ENCODE assay signal across 23 mouse cellular contexts in the genomic region with DNA sequence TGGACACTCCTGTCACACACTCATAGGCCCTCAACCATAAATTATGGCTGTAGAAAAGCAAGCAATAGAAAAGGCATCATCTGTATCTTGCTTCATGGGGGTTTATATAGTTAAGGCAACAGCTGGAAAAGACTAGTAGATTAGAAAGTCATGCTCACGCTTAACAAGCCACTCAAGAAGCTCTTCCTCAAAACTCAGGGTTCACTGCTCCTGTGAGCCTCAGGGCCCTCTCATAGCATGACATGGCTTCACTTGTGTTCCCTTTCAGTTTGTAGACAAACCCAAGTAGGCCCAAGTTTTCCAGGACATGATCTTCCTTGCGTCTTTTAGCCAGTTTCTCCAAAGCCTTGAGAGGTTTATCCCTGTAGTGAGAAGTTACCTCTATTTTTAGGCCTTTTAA. TPM values are rescaled to one million over a fixed set of nuclear protein-coding genes. Genes with fewer than 3 reads are reported as not detected.
DNase-seq lines count a peak whose midpoint lies in the region; ATAC-seq lines count a peak whose summit lies in the region.
"Had no signal": no experiment of that assay in that cellular context is flagged by ENCODE, and none has a peak within 500 bp of the region (broad histone marks: within the 10 kb centered on the region; RNA-seq: fewer than 3 reads in every experiment).

No protein-coding gene starts in this region.

- no peaks in the 10 kb centered on the region for H3K27me3 ChIP-seq in splenic B cell, adult 2 months (ENCODE audit: control insufficient read depth, insufficient read depth, low read length, poor library complexity, severe bottlenecking)
- H3K27me3 ChIP-seq: CH12.LX, Patski had no signal

- DNase-seq in heart, adult 11 months: peak; percentile 74
- no peak for DNase-seq in heart, adult 8-10 months (ENCODE audit: low spot score)
- DNase-seq in spleen, postnatal 36 days (ENCODE audit: low spot score in 2 of 2): peak; percentile 56 to 60
- DNase-seq in spleen, postnatal 10 days (ENCODE audit: low spot score in 2 of 2): no peak
- DNase-seq in splenic B cell, adult 2 months (ENCODE audit: low read depth, low spot score): peak; percentile 61
- no peak for DNase-seq in layer of hippocampus, adult 9-10 months (ENCODE audit: low spot score)
- DNase-seq in right cerebral cortex, postnatal 14 days: no peak
- DNase-seq: adrenal gland, adult 2 months; adrenal gland, adult 8-10 months; adrenal gland, postnatal 10 days; adrenal gland, postnatal 14 days; adrenal gland, postnatal 25 days; adrenal gland, postnatal 36 days; cerebellum, adult 11 months; cerebellum, adult 11-12 months had no signal

- H3K36me3 ChIP-seq in splenic B cell, adult 2 months (ENCODE audit: control insufficient read depth, insufficient read depth, low read length, poor library complexity, severe bottlenecking): no peaks in the 10 kb centered on the region
- H3K36me3 ChIP-seq: G1E had no signal

- ATAC-seq in neutrophil, adult 5-6 weeks (ENCODE audit: extremely low read depth, insufficient number of reproducible peaks, low FRiP score, poor library complexity, severe bottlenecking): peak; percentile 48
- ATAC-seq: activated CD4-positive, CD25-positive, alpha-beta regulatory T cell, adult 4 months; CD4-positive, CD25-positive, alpha-beta regulatory T cell, adult 4 months; Patski had no signal

RNA-seq across cellular contexts. Expression of a gene that starts 8.3 kb away (rescaled TPM):
- total RNA-seq in heart, adult 8-10 months (2022): 1 to 10 TPM; 1.4 to 3.8 (median 2.1) TPM
- 40.4 and 41.9 TPM in 2 replicates for total RNA-seq in neutrophil, adult 5-6 weeks (2017)
- total RNA-seq: ES-E14, MEL had no signal

RNA-seq across cellular contexts. Expression of a gene that starts 10.1 kb away (rescaled TPM):
- total RNA-seq in heart, adult 8-10 months (2022): 1 to 10 TPM; 1.8 to 4.4 (median 3.9) TPM
- total RNA-seq in neutrophil, adult 5-6 weeks (2017): 102 and 104 TPM in 2 replicates
- total RNA-seq: MEL had no signal

RNA-seq across cellular contexts. Expression of a gene that starts 14.3 kb away (rescaled TPM):
- 1 to 10 TPM; 1.4 to 1.8 (median 1.5) TPM for total RNA-seq in heart, adult 8-10 months (2022)
- 46.0 and 50.7 TPM in 2 replicates for total RNA-seq in neutrophil, adult 5-6 weeks (2017)
- total RNA-seq: CH12.LX, ES-E14, G1E, MEL had no signal

RNA-seq across cellular contexts. Expression of a gene that starts 43.0 kb away (rescaled TPM):
- 1 to 10 TPM; 3.2 to 4.4 (median 3.7) TPM for total RNA-seq in heart, adult 8-10 months (2022)
- total RNA-seq in neutrophil, adult 5-6 weeks (2017): 27.8 and 32.2 TPM in 2 replicates

RNA-seq across cellular contexts. Expression of a gene that starts 47.1 kb away (rescaled TPM):
- total RNA-seq in heart, adult 8-10 months (2022): 1 to 10 TPM; 1.2 to 2.1 (median 1.8) TPM
- 24.3 and 27.7 TPM in 2 replicates for total RNA-seq in neutrophil, adult 5-6 weeks (2017)
- total RNA-seq: ES-E14, MEL had no signal

Comparison
In these comparisons a context has a peak if more than half of its experiments do, and no peak if none do; other contexts are left out.
1. DNase-seq: peak in heart, adult 11 months (single experiment), spleen, postnatal 36 days (2 of 2) and splenic B cell, adult 2 months (single experiment); none in heart, adult 8-10 months (single experiment), spleen, postnatal 10 days (0 of 2), layer of hippocampus, adult 9-10 months (single experiment) and right cerebral cortex, postnatal 14 days (single experiment).
2. RNA of a gene that starts 10.1 kb away (total RNA-seq): 102 to 104 TPM in neutrophil, adult 5-6 weeks; 1.8 to 4.4 TPM in heart, adult 8-10 months; every median in the first group is over 10 times any median in the second.
3. RNA of a gene that starts 14.3 kb away (total RNA-seq): 46.0 to 50.7 TPM in neutrophil, adult 5-6 weeks; 1.4 to 1.8 TPM in heart, adult 8-10 months; every median in the first group is over 10 times any median in the second.